8 mouse cellular contexts compared by ENCODE assay signal in the genomic region with DNA sequence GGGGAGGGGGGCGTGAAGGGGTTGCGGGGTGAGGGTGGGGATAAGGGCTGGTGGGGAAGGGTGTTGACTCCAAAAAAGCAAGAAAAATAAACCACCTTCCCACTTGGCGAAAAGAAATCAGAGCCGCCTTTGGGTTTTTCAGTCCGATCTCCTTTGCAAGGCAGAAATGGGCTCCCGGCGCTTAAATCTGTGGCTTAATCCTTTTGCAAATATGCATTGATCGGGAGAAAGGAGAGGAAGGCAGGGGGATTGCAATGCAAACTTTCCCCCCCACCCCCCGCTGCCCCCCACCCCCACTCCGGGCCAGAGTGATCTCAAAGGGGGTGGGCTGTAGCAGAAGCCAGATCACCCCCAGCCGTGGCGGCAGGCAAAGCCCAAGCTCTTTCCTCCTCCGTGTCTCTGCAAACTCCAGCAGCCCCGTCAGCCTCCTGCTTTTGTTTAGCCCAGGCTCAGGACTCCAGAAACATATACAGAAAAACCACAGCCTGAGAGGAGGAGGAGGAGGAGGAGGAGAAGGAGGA. TPM values are rescaled to one million over a fixed set of nuclear protein-coding genes. Genes with fewer than 3 reads are reported as not detected.
A peak's percentile ranks its signal among the peaks of the same experiment; 100 is the strongest.
DNase-seq lines count a peak whose midpoint lies in the region; ATAC-seq and TF ChIP-seq lines count a peak whose summit lies in the region.

No protein-coding gene starts in this region.

- peak overlapping the region; percentile 73 for H3K4me2 ChIP-seq in forebrain, postnatal 0 days (ENCODE audit: low read depth)
- peak overlapping the region; percentile 66 for H3K4me2 ChIP-seq in midbrain, embryonic 14.5 days (ENCODE audit: low read length)

- H3K4me1 ChIP-seq in forebrain, postnatal 0 days (ENCODE audit: insufficient read depth), result no peaks in the 10 kb centered on the region
- peaks cover 16% of the 10 kb centered on the region for H3K4me1 ChIP-seq in midbrain, embryonic 14.5 days (ENCODE audit: control insufficient read depth, insufficient read depth, low read length)

- peak overlapping the region; percentile 97 for H3K27ac ChIP-seq in forebrain, postnatal 0 days (ENCODE audit: low read depth, low read length)
- peak overlapping the region; percentile 94 for H3K27ac ChIP-seq in midbrain, embryonic 14.5 days (replicated peaks; ENCODE audit: low read depth, low read length)

- 1% methylated on average over 14 of the region's 14 CpGs for WGBS in forebrain, postnatal 0 days
- WGBS in midbrain, embryonic 14.5 days, result under 1% methylated on average over 14 of the region's 14 CpGs

- peak overlapping the region; percentile 77 for H3K4me3 ChIP-seq in forebrain, postnatal 0 days (ENCODE audit: low read depth, low read length)
- H3K4me3 ChIP-seq in midbrain, embryonic 14.5 days (replicated peaks; ENCODE audit: low read depth, low read length), result peak overlapping the region; percentile 56

- no peaks in the 10 kb centered on the region for H3K9me3 ChIP-seq in forebrain, postnatal 0 days (ENCODE audit: low read length)
- no peaks in the 10 kb centered on the region for H3K9me3 ChIP-seq in midbrain, embryonic 14.5 days (ENCODE audit: control insufficient read depth, low read length)

- peak overlapping the region; percentile 99 for H3K9ac ChIP-seq in forebrain, postnatal 0 days
- H3K9ac ChIP-seq in midbrain, embryonic 14.5 days (replicated peaks; ENCODE audit: low read length), result peak overlapping the region; percentile 76

- peak; percentile 88 for ATAC-seq in forebrain, postnatal 0 days
- peak; percentile 90 for ATAC-seq in midbrain, embryonic 14.5 days (ENCODE audit: low FRiP score, low TSS enrichment)

- peak; percentile 93 to 97 for DNase-seq in adrenal gland, adult (ENCODE audit: inconsistent age in 2 of 2, low spot score in 1 of 2)
- DNase-seq in adrenal gland, postnatal 14 days, result no peak
- peak; percentile 72 for DNase-seq in retina, embryonic 14.5 days (ENCODE audit: low spot score)
- no peak for DNase-seq in retina, postnatal 1 day
- DNase-seq in forebrain, postnatal 0 days, result no peak
- DNase-seq in kidney, adult 9 months, result peak; percentile 53
- no peak for DNase-seq in midbrain, embryonic 14.5 days
- peak; percentile 68 for DNase-seq in urinary bladder, postnatal 25 days (ENCODE audit: low spot score)

- no peaks in the 10 kb centered on the region for H3K27me3 ChIP-seq in forebrain, postnatal 0 days (ENCODE audit: insufficient read depth, low read length)
- H3K27me3 ChIP-seq in midbrain, embryonic 14.5 days (ENCODE audit: control insufficient read depth, insufficient read depth, low read length), result no peaks in the 10 kb centered on the region

- no peak for TF ChIP-seq CTCF in forebrain, postnatal 0 days (IDR thresholded peaks at IDR 0.05; ENCODE audit: low read depth)

- no peaks in the 10 kb centered on the region for H3K36me3 ChIP-seq in forebrain, postnatal 0 days (ENCODE audit: insufficient read depth)
- H3K36me3 ChIP-seq in midbrain, embryonic 14.5 days (ENCODE audit: control insufficient read depth, insufficient read depth, low read length), result no peaks in the 10 kb centered on the region

RNA-seq across cellular contexts. Expression of gene Pbx1, which starts 0.3 kb away (rescaled TPM):
- 163 and 168 TPM in 2 replicates for total RNA-seq in adrenal gland, postnatal 14 days (2021)
- total RNA-seq in forebrain, postnatal 0 days (2014; rRNA removed), result 79.2 and 95.9 TPM in 2 replicates
- 52.6 and 60.5 TPM in 2 replicates for polyA plus RNA-seq in forebrain, postnatal 0 days (2015; fragmentation: Nextera tagmentation; extraction: Ambion mirVana)
- 114 and 125 TPM in 2 replicates for polyA plus RNA-seq in midbrain, embryonic 14.5 days (2014; fragmentation: Nextera tagmentation; extraction: Ambion mirVana)

Comparison
In these comparisons a context has a peak if more than half of its experiments do, and no peak if none do; other contexts are left out.
1. DNase-seq: peak in adrenal gland, adult (2 of 2), retina, embryonic 14.5 days (single experiment), kidney, adult 9 months (single experiment) and urinary bladder, postnatal 25 days (single experiment); none in adrenal gland, postnatal 14 days (single experiment), retina, postnatal 1 day (single experiment), forebrain, postnatal 0 days (single experiment) and midbrain, embryonic 14.5 days (single experiment).